Mouse (Mus musculus) lung, postnatal 25 days (tissue): ENCODE results near the gene Gm49369.
A peak's percentile ranks its signal among the peaks of the same experiment; 100 is the strongest.
"Not testable (repeated sequence)": the region's sequence is repeated elsewhere in the genome, so short reads cannot be mapped to it uniquely, and the experiment has no call there.

Experiments
- DNase-seq: peaks from one replicate; pipeline ENCODE4 v3.0.0; 2022; ENCODE audit warnings: low spot score

Gm49369 gene

GRCm38 (mm10) chr7:142371768-142372661 is 10.5 kb downstream of the Gm49369 start:
- no peak for DNase-seq

DNA sequence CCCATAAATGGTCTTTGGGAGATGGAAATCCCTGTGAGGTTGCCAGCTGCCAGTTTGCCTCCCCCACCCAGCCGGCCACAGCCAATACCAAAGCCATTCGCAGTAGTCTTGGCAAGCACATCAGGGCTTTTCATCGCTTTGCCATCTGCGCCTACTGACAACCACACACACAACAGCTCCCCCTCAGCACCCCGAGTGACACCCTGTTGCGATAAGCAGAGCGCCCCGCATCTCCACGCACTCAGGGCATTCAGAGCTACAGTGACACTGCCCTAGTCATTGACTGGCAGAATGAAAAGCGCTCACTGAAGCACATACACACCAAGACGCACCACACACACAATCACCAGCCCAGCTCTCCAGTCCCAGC is 11.1 kb downstream of the Gm49369 start:
- DNase-seq, result no peak

GRCm38 (mm10) chr7:142370937-142371336 is 11.5 kb downstream of the Gm49369 start:
- DNase-seq, result no peak

GRCm38 (mm10) chr7:142369820-142370219 is 12.6 kb downstream of the Gm49369 start:
- peak; percentile 74 for DNase-seq

DNA sequence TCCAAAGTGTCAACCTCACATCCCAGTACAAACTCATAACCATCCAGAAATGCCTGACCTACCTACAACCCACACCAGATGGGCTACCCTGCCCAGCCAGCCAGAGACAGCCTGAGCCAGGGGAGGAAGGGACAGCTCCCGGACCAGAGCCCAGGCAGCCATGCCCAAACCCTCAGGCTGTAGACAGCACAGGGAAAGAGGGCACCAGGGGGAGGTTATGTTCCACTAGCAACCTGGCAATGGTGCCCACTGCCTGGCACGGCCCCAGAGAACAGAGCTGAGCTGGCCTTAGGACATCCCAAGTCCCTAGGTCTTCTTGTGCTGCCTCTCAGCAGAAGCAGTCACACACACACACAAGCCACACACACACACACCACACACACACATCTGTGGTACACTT is 13.6 kb downstream of the Gm49369 start:
- no peak for DNase-seq

GRCm38 (mm10) chr7:142363107-142363506 is 19.4 kb downstream of the Gm49369 start:
- no peak for DNase-seq

- DNase-seq, result no peak
Observed at GRCm38 (mm10) chr7:142360743-142361142, 21.7 kb downstream of the Gm49369 start.

- no peak for DNase-seq
Observed at GRCm38 (mm10) chr7:142359129-142359528, 23.3 kb downstream of the Gm49369 start.

GRCm38 (mm10) chr7:142357566-142357965 is 24.9 kb downstream of the Gm49369 start:
- DNase-seq, result no peak

DNA sequence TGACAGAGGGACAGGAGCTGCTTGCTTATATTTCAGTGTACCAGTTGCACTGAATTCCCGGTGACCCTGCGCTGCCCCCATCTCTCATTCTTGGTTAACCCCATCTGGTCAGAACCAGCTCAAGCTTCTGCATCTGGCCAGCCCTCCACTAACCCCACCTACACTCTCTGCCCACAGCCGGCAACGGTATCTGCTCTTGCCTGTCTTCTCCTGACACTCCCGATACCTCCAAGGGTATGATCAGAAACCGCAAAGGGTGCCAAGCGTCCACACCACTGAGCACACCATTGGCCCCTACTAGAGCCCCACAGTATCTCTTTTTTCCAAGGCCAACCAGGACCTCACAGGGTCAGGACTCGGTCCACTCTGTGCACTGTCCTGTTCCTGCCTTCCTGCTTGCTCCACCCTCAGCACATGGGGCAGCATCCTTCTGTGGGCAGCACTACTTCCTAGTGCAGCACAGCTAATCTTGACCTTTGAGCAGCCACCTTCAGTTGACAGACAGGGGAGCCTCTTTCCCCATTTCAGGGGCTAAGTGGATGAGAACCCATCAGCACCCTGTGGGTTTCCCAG is 27.7 kb downstream of the Gm49369 start:
- DNase-seq, result no peak

DNA sequence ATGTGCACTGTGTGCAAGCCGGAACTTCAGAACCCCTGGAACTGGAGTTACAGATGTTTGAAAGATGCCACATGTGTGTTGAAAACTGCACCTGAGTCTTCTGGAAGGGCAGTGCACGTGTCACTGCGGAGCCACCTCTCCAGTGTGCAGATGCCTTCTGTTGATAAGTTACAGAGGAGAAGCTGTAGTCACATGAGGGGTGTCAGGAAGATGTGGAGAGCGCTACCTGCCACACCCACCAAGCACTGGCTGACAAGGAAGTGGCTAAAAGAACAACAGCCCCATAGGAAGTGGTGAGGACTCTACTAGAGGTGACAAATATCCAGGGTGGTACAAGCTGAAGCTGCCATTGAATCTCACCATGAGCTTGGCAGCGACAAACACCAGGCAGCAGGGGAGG is 28.6 kb downstream of the Gm49369 start:
- DNase-seq, result peak; percentile 65

GRCm38 (mm10) chr7:142351569-142351968 is 30.9 kb downstream of the Gm49369 start:
- no peak for DNase-seq

DNA sequence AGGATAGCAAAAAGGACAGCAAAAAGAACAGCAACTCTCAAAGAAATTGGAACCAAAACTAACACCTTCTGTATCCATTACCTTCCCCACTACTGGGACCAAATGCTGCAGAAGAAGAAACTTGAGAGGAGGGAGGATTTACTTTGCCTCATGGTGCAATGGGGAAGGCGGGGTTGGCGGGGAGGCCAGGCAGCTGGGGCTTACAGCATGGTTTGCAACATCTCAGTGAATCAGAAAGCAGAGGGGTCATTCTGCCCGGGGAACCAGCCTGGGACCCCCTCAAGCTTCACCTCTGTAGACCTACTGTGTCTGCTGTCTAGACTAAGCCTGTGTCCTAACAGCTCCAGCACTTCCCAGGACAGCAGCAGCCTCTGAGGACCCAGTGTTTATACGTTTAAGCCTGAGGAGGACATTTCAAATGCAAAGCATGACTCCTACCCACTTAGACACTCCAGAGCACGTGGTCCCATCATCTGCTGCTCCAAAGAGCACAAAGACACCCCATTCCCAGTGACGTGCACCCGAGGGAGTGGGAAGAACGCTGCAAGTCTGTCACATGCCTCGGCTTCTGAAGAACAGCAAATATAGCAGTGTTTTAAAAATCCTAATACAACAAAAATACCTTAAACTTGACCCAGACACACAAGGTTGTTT is 33.0 kb downstream of the Gm49369 start:
- no peak for DNase-seq

DNA sequence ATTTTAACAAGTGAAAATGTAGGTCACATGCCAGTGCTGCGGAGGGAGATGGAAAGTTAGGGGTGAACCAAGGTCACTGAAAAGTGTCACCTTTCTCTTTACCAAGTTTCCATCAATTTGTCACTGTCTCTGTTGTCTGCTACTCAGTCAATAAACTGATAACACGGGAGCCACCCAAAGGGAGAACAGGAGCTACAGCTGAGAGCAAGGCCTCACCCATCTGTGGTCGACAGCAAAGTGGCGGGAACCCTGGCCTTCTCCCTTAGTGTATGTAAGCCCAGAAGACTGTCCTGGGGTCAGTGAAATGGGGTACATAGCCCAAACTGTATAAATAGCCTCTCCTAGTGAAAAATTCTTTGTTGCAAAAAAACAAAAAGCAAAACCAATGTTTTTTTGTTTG is 34.9 kb downstream of the Gm49369 start:
- DNase-seq, result no peak

GRCm38 (mm10) chr7:142342247-142342640 is 40.2 kb downstream of the Gm49369 start:
- DNase-seq, result no peak

GRCm38 (mm10) chr7:142341564-142342246 is 40.8 kb downstream of the Gm49369 start:
- no peak for DNase-seq

DNA sequence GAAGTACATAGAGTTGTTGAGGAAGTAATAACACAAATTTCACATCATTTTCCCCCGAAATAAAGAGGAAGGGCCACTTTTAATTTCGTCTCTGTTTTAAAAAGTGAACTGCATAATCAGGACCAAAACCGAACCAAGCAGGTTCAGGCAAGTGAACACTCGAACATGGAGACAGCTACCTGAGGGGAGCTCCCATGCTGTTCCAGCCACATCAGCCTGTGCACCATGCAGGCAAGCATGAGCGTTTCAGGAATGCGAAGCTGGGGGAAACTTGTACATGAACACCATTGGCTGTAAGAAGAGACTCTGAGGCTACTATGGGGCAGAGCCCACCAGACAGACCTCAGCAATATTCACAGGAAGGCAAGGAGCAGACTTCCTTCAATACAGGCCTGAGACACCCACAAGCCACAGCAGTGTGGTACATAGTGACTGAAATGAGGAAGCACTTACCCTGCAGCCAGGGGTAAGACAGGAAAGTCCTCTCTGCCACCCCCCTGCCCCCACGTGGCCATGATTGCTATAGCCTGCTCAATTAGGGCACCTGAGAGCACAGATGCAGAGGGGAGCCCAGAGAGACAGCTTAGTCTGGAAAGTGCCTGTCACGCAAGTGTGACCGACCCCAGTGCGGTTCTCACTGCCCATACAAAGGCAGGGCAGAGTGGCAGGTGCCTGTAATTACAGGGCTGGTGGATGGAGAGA is 42.0 kb downstream of the Gm49369 start:
- peak; percentile 54 for DNase-seq

DNA sequence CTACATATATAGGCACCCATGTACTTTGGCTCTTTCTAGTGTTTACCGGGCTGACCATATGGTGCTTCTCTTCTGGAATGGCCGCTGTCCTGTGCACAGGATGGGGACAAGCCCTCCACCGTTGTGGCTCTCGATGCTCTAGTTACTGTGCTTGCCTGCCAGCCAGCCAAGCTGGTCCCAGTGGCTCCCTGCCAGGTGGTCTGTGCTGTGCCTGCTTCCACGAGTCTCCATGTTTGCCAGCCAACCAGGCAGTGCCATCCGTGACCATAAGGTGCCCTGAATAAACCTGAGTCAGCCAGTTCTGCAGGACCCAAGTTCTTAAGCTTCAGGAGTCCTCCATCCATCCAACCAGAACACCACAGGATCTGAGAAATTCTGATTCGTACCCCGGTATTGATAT is 47.3 kb downstream of the Gm49369 start:
- no peak for DNase-seq

- peak; percentile 83 for DNase-seq
Observed at GRCm38 (mm10) chr7:142334246-142334645, 48.2 kb downstream of the Gm49369 start.

GRCm38 (mm10) chr7:142332741-142333140 is 49.7 kb downstream of the Gm49369 start:
- DNase-seq, result not testable (repeated sequence)

DNA sequence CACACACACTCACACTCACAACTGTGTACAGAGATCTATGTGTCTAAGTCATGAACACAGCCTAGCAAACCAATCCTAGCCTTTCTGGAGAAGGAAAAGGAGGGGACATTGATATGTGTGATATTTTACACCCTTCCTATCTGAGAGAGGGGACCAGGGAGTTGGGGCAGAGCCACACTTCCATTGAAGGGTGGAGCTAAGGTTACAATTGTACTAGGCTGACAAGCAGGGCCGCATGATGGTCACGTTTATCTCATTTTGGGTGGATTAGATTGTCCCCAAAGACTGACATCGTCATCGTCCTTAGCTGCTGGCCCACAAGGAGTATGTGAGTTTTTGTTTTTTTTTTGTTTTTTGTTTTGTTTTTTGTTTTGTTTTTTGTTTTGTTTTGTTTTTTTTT is 51.2 kb downstream of the Gm49369 start:
- DNase-seq, result no peak

- no peak for DNase-seq
Observed at GRCm38 (mm10) chr7:142330271-142330724, 52.2 kb downstream of the Gm49369 start.
